Mouse (Mus musculus): ENCODE results near the gene Cdx2. TPM values are rescaled to one million over a fixed set of nuclear protein-coding genes. Genes with fewer than 3 reads are reported as not detected.

The Cdx2 gene
- total and polyA plus RNA-seq, 2 experiments from 2014 or later: not detected

- Histone ChIP-seq H3K27ac (no peak overlapping the region), H3K4me3 (ENCODE audit: low read length) (no peak overlapping the region), H3K27me3 (ENCODE audit: insufficient read depth, low read length) (no peaks in the 10 kb centered on the region), H3K4me2 (ENCODE audit: low read depth, low read length) (no peak overlapping the region), H3K4me1 (ENCODE audit: insufficient read depth, low read length) (no peaks in the 10 kb centered on the region), H3K9me3 (ENCODE audit: low read length) (no peaks in the 10 kb centered on the region), H3K36me3 (ENCODE audit: insufficient read depth, low read length) (no peaks in the 10 kb centered on the region), H3K9ac (replicated peaks; ENCODE audit: low read length) (no peak overlapping the region)
- ATAC-seq: no peak
- no peak for TF ChIP-seq CTCF (IDR thresholded peaks at IDR 0.05; ENCODE audit: low read depth)
- WGBS: 69% methylated on average over 1 of the region's 1 CpGs
- no peak for DNase-seq (ENCODE audit: low spot score)
These were observed 38.9 kb upstream of the Cdx2 start for GRCm38 (mm10) chr5:147345981-147346380.

GRCm38 (mm10) chr5:147343904-147344303 is 36.8 kb upstream of the Cdx2 start:
- Histone ChIP-seq H3K9me3 (ENCODE audit: low read length) (no peaks in the 10 kb centered on the region), H3K4me2 (ENCODE audit: low read depth, low read length) (no peak overlapping the region), H3K4me3 (ENCODE audit: low read length) (no peak overlapping the region), H3K4me1 (ENCODE audit: insufficient read depth, low read length) (no peaks in the 10 kb centered on the region), H3K9ac (replicated peaks; ENCODE audit: low read length) (no peak overlapping the region), H3K27me3 (ENCODE audit: insufficient read depth, low read length) (no peaks in the 10 kb centered on the region), H3K36me3 (ENCODE audit: insufficient read depth, low read length) (no peaks in the 10 kb centered on the region), H3K27ac (no peak overlapping the region)
- no peak for ATAC-seq
- no peak for DNase-seq (ENCODE audit: low spot score)
- TF ChIP-seq CTCF (IDR thresholded peaks at IDR 0.05; ENCODE audit: low read depth): no peak
- WGBS: 86% methylated on average over 10 of the region's 10 CpGs

DNA sequence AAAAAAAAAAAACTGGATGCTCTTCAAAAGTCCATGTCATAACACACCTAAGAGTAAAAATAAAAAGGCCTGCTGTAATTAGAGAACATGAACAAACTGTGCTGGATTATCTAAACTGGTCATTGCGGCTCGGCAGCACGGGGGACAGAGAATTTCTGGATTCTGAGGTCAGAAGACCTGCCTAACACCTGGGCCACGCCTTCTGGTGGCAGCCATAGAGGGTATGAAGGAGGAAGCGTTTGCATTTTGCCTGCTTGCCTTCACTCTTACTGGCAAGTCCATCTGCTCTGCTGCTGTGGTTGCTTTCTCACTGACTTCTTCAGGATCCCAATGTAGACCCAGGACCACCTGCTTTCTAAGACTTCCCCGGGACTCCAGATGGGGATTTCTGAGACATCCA is 35.8 kb upstream of the Cdx2 start:
- Histone ChIP-seq H3K9ac (replicated peaks; ENCODE audit: low read length) (no peak overlapping the region), H3K4me2 (ENCODE audit: low read depth, low read length) (no peak overlapping the region), H3K27me3 (ENCODE audit: insufficient read depth, low read length) (no peaks in the 10 kb centered on the region), H3K36me3 (ENCODE audit: insufficient read depth, low read length) (no peaks in the 10 kb centered on the region), H3K4me3 (ENCODE audit: low read length) (no peak overlapping the region), H3K9me3 (ENCODE audit: low read length) (no peaks in the 10 kb centered on the region), H3K27ac (no peak overlapping the region), H3K4me1 (ENCODE audit: insufficient read depth, low read length) (no peaks in the 10 kb centered on the region)
- ATAC-seq (no peak), DNase-seq (ENCODE audit: low spot score) (no peak)
- TF ChIP-seq CTCF (IDR thresholded peaks at IDR 0.05; ENCODE audit: low read depth): no peak
- WGBS: 91% methylated on average over 6 of the region's 6 CpGs

- no peak for ATAC-seq
- Histone ChIP-seq H3K4me2 (ENCODE audit: low read depth, low read length) (no peak overlapping the region), H3K36me3 (ENCODE audit: insufficient read depth, low read length) (no peaks in the 10 kb centered on the region), H3K27ac (no peak overlapping the region), H3K4me3 (ENCODE audit: low read length) (no peak overlapping the region), H3K9ac (replicated peaks; ENCODE audit: low read length) (no peak overlapping the region), H3K4me1 (ENCODE audit: insufficient read depth, low read length) (no peaks in the 10 kb centered on the region), H3K27me3 (ENCODE audit: insufficient read depth, low read length) (no peaks in the 10 kb centered on the region), H3K9me3 (ENCODE audit: low read length) (no peaks in the 10 kb centered on the region)
- no peak for DNase-seq (ENCODE audit: low spot score)
- no peak for TF ChIP-seq CTCF (IDR thresholded peaks at IDR 0.05; ENCODE audit: low read depth)
- 66% methylated on average over 13 of the region's 13 CpGs for WGBS
These were observed 33.8 kb upstream of the Cdx2 start for GRCm38 (mm10) chr5:147340741-147341414.

DNA sequence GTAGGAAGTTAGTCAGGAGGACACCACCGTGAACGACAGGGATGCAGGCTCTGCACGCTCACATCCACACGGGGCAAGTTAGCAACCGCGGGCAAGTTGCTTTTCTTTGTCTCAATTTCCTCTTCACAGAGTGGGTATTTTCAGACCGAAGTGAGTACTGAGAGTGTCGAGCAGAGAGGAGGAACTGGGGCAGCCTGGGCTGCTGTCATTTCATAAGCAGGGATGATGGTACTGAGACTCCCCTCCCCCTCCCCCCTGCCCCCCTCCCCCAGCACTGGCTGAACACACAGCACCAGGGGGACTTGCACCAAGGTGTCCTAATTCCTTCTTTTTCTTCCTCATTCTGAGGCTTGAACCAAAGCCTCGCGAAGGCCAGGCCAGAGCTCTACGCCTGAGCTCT is 32.5 kb upstream of the Cdx2 start:
- Histone ChIP-seq H3K4me3 (ENCODE audit: low read length) (no peak overlapping the region), H3K27me3 (ENCODE audit: insufficient read depth, low read length) (no peaks in the 10 kb centered on the region), H3K4me2 (ENCODE audit: low read depth, low read length) (no peak overlapping the region), H3K27ac (no peak overlapping the region), H3K4me1 (ENCODE audit: insufficient read depth, low read length) (no peaks in the 10 kb centered on the region), H3K36me3 (ENCODE audit: insufficient read depth, low read length) (no peaks in the 10 kb centered on the region), H3K9me3 (ENCODE audit: low read length) (no peaks in the 10 kb centered on the region), H3K9ac (replicated peaks; ENCODE audit: low read length) (no peak overlapping the region)
- ATAC-seq: no peak
- WGBS: 83% methylated on average over 11 of the region's 11 CpGs
- DNase-seq (ENCODE audit: low spot score): no peak
- no peak for TF ChIP-seq CTCF (IDR thresholded peaks at IDR 0.05; ENCODE audit: low read depth)

GRCm38 (mm10) chr5:147338967-147339366 is 31.9 kb upstream of the Cdx2 start:
- Histone ChIP-seq H3K27me3 (ENCODE audit: insufficient read depth, low read length) (no peaks in the 10 kb centered on the region), H3K4me2 (ENCODE audit: low read depth, low read length) (no peak overlapping the region), H3K9me3 (ENCODE audit: low read length) (no peaks in the 10 kb centered on the region), H3K36me3 (ENCODE audit: insufficient read depth, low read length) (no peaks in the 10 kb centered on the region), H3K27ac (no peak overlapping the region), H3K9ac (replicated peaks; ENCODE audit: low read length) (no peak overlapping the region), H3K4me3 (ENCODE audit: low read length) (no peak overlapping the region), H3K4me1 (ENCODE audit: insufficient read depth, low read length) (no peaks in the 10 kb centered on the region)
- no peak for ATAC-seq
- no peak for TF ChIP-seq CTCF (IDR thresholded peaks at IDR 0.05; ENCODE audit: low read depth)
- no peak for DNase-seq (ENCODE audit: low spot score)
- WGBS: 58% methylated on average over 9 of the region's 9 CpGs

DNA sequence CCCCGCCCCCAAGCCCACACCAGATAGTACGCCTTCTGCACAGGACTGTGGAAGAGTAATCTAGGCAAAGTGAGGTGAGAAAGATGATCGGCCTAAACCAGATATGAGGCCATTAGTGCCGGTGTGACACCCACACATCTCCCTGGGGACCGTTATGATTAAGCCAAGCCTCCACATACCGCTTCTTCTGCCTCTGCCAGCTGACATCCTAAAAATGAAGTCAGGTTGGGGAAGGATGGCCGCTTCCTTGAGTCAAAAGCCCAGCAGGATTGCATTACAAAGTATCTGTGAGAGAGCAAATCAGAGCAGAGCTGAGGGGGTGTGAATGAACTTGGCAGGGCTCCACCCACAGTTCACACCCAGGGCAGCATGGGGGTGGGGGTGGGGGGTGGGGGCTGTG is 25.6 kb upstream of the Cdx2 start:
- no peaks in the 10 kb centered on the region for H3K4me1 ChIP-seq (ENCODE audit: insufficient read depth, low read length)
- H3K27me3 ChIP-seq (ENCODE audit: insufficient read depth, low read length): no peaks in the 10 kb centered on the region
- no peak overlapping the region for H3K27ac ChIP-seq
- H3K4me2 ChIP-seq (ENCODE audit: low read depth, low read length): no peak overlapping the region
- H3K4me3 ChIP-seq (ENCODE audit: low read length): no peak overlapping the region
- H3K9me3 ChIP-seq (ENCODE audit: low read length): no peaks in the 10 kb centered on the region
- no peak for TF ChIP-seq CTCF (IDR thresholded peaks at IDR 0.05; ENCODE audit: low read depth)
- H3K36me3 ChIP-seq (ENCODE audit: insufficient read depth, low read length): no peaks in the 10 kb centered on the region
- H3K9ac ChIP-seq (replicated peaks; ENCODE audit: low read length): no peak overlapping the region
- DNase-seq (ENCODE audit: low spot score) (peak; percentile 12), ATAC-seq (0 out of 2 replicates have a peak, but pooled peaks have one; percentile 24)
- WGBS: 42% methylated on average over 7 of the region's 7 CpGs

Measured in hindbrain, postnatal 0 days (tissue).